Mouse (Mus musculus): ENCODE results near the gene Ints12. TPM values are rescaled to one million over a fixed set of nuclear protein-coding genes. Genes with fewer than 3 reads are reported as not detected.

The Ints12 gene
- polyA plus RNA-seq, 2 experiments from 2014 or later: 19.8 to 21.9 TPM

- ATAC-seq: no peak
Measured at GRCm38 (mm10) chr3:133151629-133152028, 60.0 kb downstream of the Ints12 start.

GRCm38 (mm10) chr3:133152831-133153230 is 61.2 kb downstream of the Ints12 start:
- ATAC-seq: no peak

- no peak for ATAC-seq
Measured at GRCm38 (mm10) chr3:133153629-133154028, 62.0 kb downstream of the Ints12 start.

GRCm38 (mm10) chr3:133154683-133155082 is 63.0 kb downstream of the Ints12 start:
- no peak for ATAC-seq

GRCm38 (mm10) chr3:133158260-133158659 is 66.6 kb downstream of the Ints12 start:
- no peak for ATAC-seq

Other genes starting within 250 kb of the Ints12 start
- gene Npnt, start 141.5 kb upstream of the Ints12 start, polyA plus RNA-seq (2017; shearing (Covaris generic)): under 1 TPM; 0.36 to 0.79 TPM
- 1 to 10 TPM; 2.1 to 3.8 TPM for gene Gstcd, start 193 bp downstream of the Ints12 start, polyA plus RNA-seq (2017; shearing (Covaris generic))
- gene Arhgef38, start 143.1 kb downstream of the Ints12 start, polyA plus RNA-seq (2017; shearing (Covaris generic)): not detected
- 10 to 100 TPM; 14.8 to 25.9 TPM for gene Ppa2, start 218.3 kb downstream of the Ints12 start, polyA plus RNA-seq (2017; shearing (Covaris generic))